Mouse (Mus musculus): ENCODE results near the gene Mapk14. TPM values are rescaled to one million over a fixed set of nuclear protein-coding genes. Genes with fewer than 3 reads are reported as not detected.
A peak's percentile ranks its signal among the peaks of the same experiment; 100 is the strongest.

Gene Mapk14
- total and polyA plus RNA-seq, 3 experiments = 61.5 to 93.2 TPM; not detected in 1

GRCm38 (mm10) chr17:28699789-28700188, 8.7 kb downstream of the Mapk14 start (continued):
- TF ChIP-seq MAX (IDR thresholded peaks at IDR 0.05; ENCODE audit: low read length) = peak; percentile 99
- peak; percentile 96 for TF ChIP-seq SIN3A (IDR thresholded peaks at IDR 0.05; ENCODE audit: low read length)
- no peak for TF ChIP-seq ZC3H11A (IDR thresholded peaks at IDR 0.05; ENCODE audit: low read depth, low read length)
- TF ChIP-seq POLR2AphosphoS5 (IDR thresholded peaks at IDR 0.05; ENCODE audit: borderline replicate concordance, low read depth, low read length) = no peak
- no peak for TF ChIP-seq NELFE (IDR thresholded peaks at IDR 0.05; ENCODE audit: low read depth, low read length)
- no peak for TF ChIP-seq MAZ (IDR thresholded peaks at IDR 0.05; ENCODE audit: low read depth, low read length)

DNA sequence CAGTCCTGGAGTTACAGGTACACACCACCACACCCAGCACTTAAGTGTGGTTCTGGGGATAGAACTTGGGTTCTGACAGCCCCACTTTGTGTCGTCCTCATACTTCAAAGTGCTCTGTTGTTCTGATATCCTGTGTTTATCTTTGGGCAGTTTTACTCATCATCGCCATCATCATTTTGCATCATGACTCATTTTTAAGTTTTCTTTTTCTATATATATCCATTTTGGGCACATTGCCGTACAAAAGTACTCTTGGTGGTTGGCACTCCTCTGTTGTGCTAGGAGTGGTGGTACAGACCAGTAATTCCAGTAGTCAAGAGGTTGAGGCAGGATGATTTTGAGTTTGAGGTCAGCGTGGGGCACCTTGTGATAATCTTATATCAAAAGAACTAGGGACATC, 10.0 kb downstream of the Mapk14 start:
- no peak for DNase-seq (ENCODE audit: low read depth, low spot score)
- H3K36me3 ChIP-seq (ENCODE audit: control insufficient read depth in 1 of 2, insufficient read depth in 2 of 2, low read length in 2 of 2) = peaks cover 5 to 80% of the 10 kb centered on the region in 2 experiments
- TF ChIP-seq TCF12 (IDR thresholded peaks at IDR 0.05; ENCODE audit: low read depth, low read length) = no peak
- no peak overlapping the region for H3K4me3 ChIP-seq (ENCODE audit: control insufficient read depth in 1 of 2, insufficient read depth in 1 of 2, low read depth in 2 of 2, low read length in 2 of 2)
- no peak overlapping the region for H3K9ac ChIP-seq (ENCODE audit: control insufficient read depth, low read depth, low read length, poor library complexity, severe bottlenecking)
- peaks cover 13 to 49% of the 10 kb centered on the region in 2 experiments for H3K4me1 ChIP-seq (ENCODE audit: control insufficient read depth in 1 of 2, insufficient read depth in 2 of 2, low read length in 2 of 2)
- H3K79me2 ChIP-seq (ENCODE audit: control insufficient read depth, insufficient read depth, low read length, poor library complexity) = peaks cover 65% of the 10 kb centered on the region
- no peak overlapping the region for H3K27ac ChIP-seq (ENCODE audit: control insufficient read depth, low read depth, low read length)
- no peaks in the 10 kb centered on the region for H3K27me3 ChIP-seq (ENCODE audit: control insufficient read depth in 1 of 2, insufficient read depth in 2 of 2, low read length in 2 of 2)
- no peaks in the 10 kb centered on the region for H3K9me3 ChIP-seq (replicated peaks; ENCODE audit: insufficient read depth, low read length)

DNA sequence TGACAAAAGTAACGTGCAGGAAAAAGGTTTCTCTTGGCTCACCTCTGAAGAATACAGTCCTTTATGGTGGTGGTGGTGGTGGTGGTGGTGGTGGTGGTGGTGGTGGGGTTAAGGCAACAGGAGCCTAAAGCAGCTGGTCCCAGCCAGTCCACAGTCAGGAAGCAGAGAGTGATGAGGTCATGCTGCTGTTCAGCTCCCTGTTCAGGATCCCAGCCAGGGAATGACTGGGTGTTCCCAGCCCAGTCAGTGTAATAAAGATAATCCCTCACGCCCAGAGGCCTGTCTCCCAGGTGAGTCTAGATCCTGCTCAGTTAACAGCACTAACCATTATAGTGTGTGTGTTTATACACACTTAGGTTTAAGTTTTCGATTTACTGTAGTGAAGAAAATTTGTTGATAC, 10.6 kb downstream of the Mapk14 start:
- no peaks in the 10 kb centered on the region for H3K27me3 ChIP-seq (ENCODE audit: control insufficient read depth in 1 of 2, insufficient read depth in 2 of 2, low read length in 2 of 2)
- H3K9ac ChIP-seq (ENCODE audit: control insufficient read depth, low read depth, low read length, poor library complexity, severe bottlenecking) = no peak overlapping the region
- peaks cover 10 to 44% of the 10 kb centered on the region in 2 experiments for H3K4me1 ChIP-seq (ENCODE audit: control insufficient read depth in 1 of 2, insufficient read depth in 2 of 2, low read length in 2 of 2)
- H3K36me3 ChIP-seq (ENCODE audit: control insufficient read depth in 1 of 2, insufficient read depth in 2 of 2, low read length in 2 of 2) = peaks cover 5 to 76% of the 10 kb centered on the region in 2 experiments
- no peak overlapping the region for H3K27ac ChIP-seq (ENCODE audit: control insufficient read depth, low read depth, low read length)
- peaks cover 63% of the 10 kb centered on the region for H3K79me2 ChIP-seq (ENCODE audit: control insufficient read depth, insufficient read depth, low read length, poor library complexity)
- H3K9me3 ChIP-seq (replicated peaks; ENCODE audit: insufficient read depth, low read length) = no peaks in the 10 kb centered on the region
- TF ChIP-seq USF2 (IDR thresholded peaks at IDR 0.05; ENCODE audit: borderline replicate concordance in 1 of 2, insufficient read depth in 1 of 2, low read depth in 1 of 2, low read length in 2 of 2) = no peak
- TF ChIP-seq SIN3A (IDR thresholded peaks at IDR 0.05; ENCODE audit: low read length) = no peak
- TF ChIP-seq SMC3 (IDR thresholded peaks at IDR 0.05; ENCODE audit: low read depth, low read length) = no peak
- no peak for TF ChIP-seq GABPA (IDR thresholded peaks at IDR 0.05; ENCODE audit: low read depth, low read length)
- H3K4me3 ChIP-seq (ENCODE audit: control insufficient read depth in 1 of 2, insufficient read depth in 1 of 2, low read depth in 2 of 2, low read length in 2 of 2) = no peak overlapping the region
- DNase-seq (ENCODE audit: low read depth, low spot score) = no peak

GRCm38 (mm10) chr17:28702646-28703045, 11.5 kb downstream of the Mapk14 start:
- no peak overlapping the region for H3K4me3 ChIP-seq (ENCODE audit: control insufficient read depth in 1 of 2, insufficient read depth in 1 of 2, low read depth in 2 of 2, low read length in 2 of 2)
- peaks cover 9 to 36% of the 10 kb centered on the region in 2 experiments for H3K4me1 ChIP-seq (ENCODE audit: control insufficient read depth in 1 of 2, insufficient read depth in 2 of 2, low read length in 2 of 2)
- H3K27me3 ChIP-seq (ENCODE audit: control insufficient read depth in 1 of 2, insufficient read depth in 2 of 2, low read length in 2 of 2) = no peaks in the 10 kb centered on the region
- no peak overlapping the region for H3K27ac ChIP-seq (ENCODE audit: control insufficient read depth, low read depth, low read length)
- TF ChIP-seq RCOR1 (IDR thresholded peaks at IDR 0.05; ENCODE audit: low read depth, low read length) (peak; percentile 24; the same call in 1 of the 2 replicates), E2F4 (IDR thresholded peaks at IDR 0.05; ENCODE audit: borderline replicate concordance, low read depth, low read length) (no peak)
- DNase-seq (ENCODE audit: low read depth, low spot score) = peak; percentile 71
- H3K9me3 ChIP-seq (replicated peaks; ENCODE audit: insufficient read depth, low read length) = no peaks in the 10 kb centered on the region
- peaks cover 5 to 68% of the 10 kb centered on the region in 2 experiments for H3K36me3 ChIP-seq (ENCODE audit: control insufficient read depth in 1 of 2, insufficient read depth in 2 of 2, low read length in 2 of 2)
- peaks cover 60% of the 10 kb centered on the region for H3K79me2 ChIP-seq (ENCODE audit: control insufficient read depth, insufficient read depth, low read length, poor library complexity)
- H3K9ac ChIP-seq (ENCODE audit: control insufficient read depth, low read depth, low read length, poor library complexity, severe bottlenecking) = no peak overlapping the region
